Mouse (Mus musculus): ENCODE results near the gene Pex10. TPM values are rescaled to one million over a fixed set of nuclear protein-coding genes. Genes with fewer than 3 reads are reported as not detected.

Gene Pex10
- polyA plus RNA-seq, 1 experiment from 2014 or later, result 27.4 TPM

- H3K9me3 ChIP-seq (ENCODE audit: control insufficient read depth, low read length), result no peaks in the 10 kb centered on the region
- peaks cover 3% of the 10 kb centered on the region for H3K36me3 ChIP-seq (ENCODE audit: control insufficient read depth, insufficient read depth, low read length)
- H3K9ac ChIP-seq (ENCODE audit: low read length), result peak overlapping the region; percentile 91
- no peak; the same call in 1 of the 2 replicates for ATAC-seq (ENCODE audit: low read depth)
- peak overlapping the region; percentile 80 for H3K4me2 ChIP-seq (ENCODE audit: low read depth, low read length)
- H3K27me3 ChIP-seq (ENCODE audit: control insufficient read depth, insufficient read depth, low read depth, low read length), result no peaks in the 10 kb centered on the region
- peak overlapping the region; percentile 92 for H3K27ac ChIP-seq (ENCODE audit: low read length)
- 5% methylated on average over 31 of the region's 35 CpGs for WGBS
- peaks cover 26% of the 10 kb centered on the region for H3K4me1 ChIP-seq (replicated peaks; ENCODE audit: control insufficient read depth, insufficient read depth, low read length)
- H3K4me3 ChIP-seq (ENCODE audit: low read length), result peak overlapping the region; percentile 90
These were observed 18.6 kb downstream of the Pex10 start for GRCm38 (mm10) chr4:155085206-155086107.

GRCm38 (mm10) chr4:155086108-155087024 is 19.6 kb downstream of the Pex10 start, which contains the start of the genes Rer1 and Morn1:
Gene Rer1 (minus strand): TSS chr4:155086382.
Gene Morn1 (plus strand): TSS chr4:155086577.
- Histone ChIP-seq H3K4me2 (ENCODE audit: low read depth, low read length) (peak within 1 kb of the TSS; percentile 97), H3K27ac (ENCODE audit: low read length) (peak within 1 kb of the TSS; percentile 92), H3K9me3 (ENCODE audit: control insufficient read depth, low read length) (no peaks in the 10 kb centered on the region), H3K9ac (ENCODE audit: low read length) (peak within 1 kb of the TSS; percentile 91), H3K27me3 (ENCODE audit: control insufficient read depth, insufficient read depth, low read depth, low read length) (no peaks in the 10 kb centered on the region), H3K36me3 (ENCODE audit: control insufficient read depth, insufficient read depth, low read length) (no peaks in the 10 kb centered on the region; the same call in 1 of the 2 replicates), H3K4me3 (ENCODE audit: low read length) (peak within 1 kb of the TSS; percentile 90), H3K4me1 (replicated peaks; ENCODE audit: control insufficient read depth, insufficient read depth, low read length) (peaks cover 26% of the 10 kb centered on the region)
- peak; percentile 98 for ATAC-seq (ENCODE audit: low read depth)
- under 1% methylated on average over 74 of the region's 85 CpGs for WGBS

- Histone ChIP-seq H3K9me3 (ENCODE audit: control insufficient read depth, low read length) (no peaks in the 10 kb centered on the region), H3K36me3 (ENCODE audit: control insufficient read depth, insufficient read depth, low read length) (no peaks in the 10 kb centered on the region), H3K27ac (ENCODE audit: low read length) (no peak overlapping the region), H3K4me1 (replicated peaks; ENCODE audit: control insufficient read depth, insufficient read depth, low read length) (peaks cover 17% of the 10 kb centered on the region), H3K27me3 (ENCODE audit: control insufficient read depth, insufficient read depth, low read depth, low read length) (no peaks in the 10 kb centered on the region), H3K4me2 (ENCODE audit: low read depth, low read length) (no peak overlapping the region), H3K9ac (ENCODE audit: low read length) (no peak overlapping the region), H3K4me3 (ENCODE audit: low read length) (no peak overlapping the region)
- WGBS, result 86% methylated on average over 5 of the region's 5 CpGs
- no peak for ATAC-seq (ENCODE audit: low read depth)
These were observed 22.4 kb downstream of the Pex10 start for GRCm38 (mm10) chr4:155089241-155089640.

GRCm38 (mm10) chr4:155090147-155090546 is 23.3 kb downstream of the Pex10 start:
- ATAC-seq (ENCODE audit: low read depth), result no peak
- Histone ChIP-seq H3K27ac (ENCODE audit: low read length) (no peak overlapping the region), H3K4me3 (ENCODE audit: low read length) (no peak overlapping the region), H3K36me3 (ENCODE audit: control insufficient read depth, insufficient read depth, low read length) (no peaks in the 10 kb centered on the region), H3K9me3 (ENCODE audit: control insufficient read depth, low read length) (no peaks in the 10 kb centered on the region), H3K4me2 (ENCODE audit: low read depth, low read length) (no peak overlapping the region), H3K9ac (ENCODE audit: low read length) (no peak overlapping the region), H3K27me3 (ENCODE audit: control insufficient read depth, insufficient read depth, low read depth, low read length) (no peaks in the 10 kb centered on the region), H3K4me1 (replicated peaks; ENCODE audit: control insufficient read depth, insufficient read depth, low read length) (peaks cover 8% of the 10 kb centered on the region)
- 89% methylated on average over 4 of the region's 4 CpGs for WGBS

- Histone ChIP-seq H3K9me3 (ENCODE audit: control insufficient read depth, low read length) (no peaks in the 10 kb centered on the region), H3K27me3 (ENCODE audit: control insufficient read depth, insufficient read depth, low read depth, low read length) (no peaks in the 10 kb centered on the region), H3K4me3 (ENCODE audit: low read length) (no peak overlapping the region), H3K9ac (ENCODE audit: low read length) (no peak overlapping the region), H3K4me1 (replicated peaks; ENCODE audit: control insufficient read depth, insufficient read depth, low read length) (peaks cover 10% of the 10 kb centered on the region), H3K27ac (ENCODE audit: low read length) (no peak overlapping the region), H3K4me2 (ENCODE audit: low read depth, low read length) (no peak overlapping the region), H3K36me3 (ENCODE audit: control insufficient read depth, insufficient read depth, low read length) (no peaks in the 10 kb centered on the region)
- no peak for ATAC-seq (ENCODE audit: low read depth)
- WGBS, result 87% methylated on average over 13 of the region's 13 CpGs
These were observed 24.1 kb downstream of the Pex10 start for GRCm38 (mm10) chr4:155090688-155091449.

- WGBS, result 91% methylated on average over 19 of the region's 19 CpGs
- no peak overlapping the region for H3K4me3 ChIP-seq (ENCODE audit: low read length)
- no peaks in the 10 kb centered on the region for H3K27me3 ChIP-seq (ENCODE audit: control insufficient read depth, insufficient read depth, low read depth, low read length)
- no peaks in the 10 kb centered on the region for H3K36me3 ChIP-seq (ENCODE audit: control insufficient read depth, insufficient read depth, low read length)
- no peak overlapping the region for H3K27ac ChIP-seq (ENCODE audit: low read length)
- peaks cover 4% of the 10 kb centered on the region for H3K4me1 ChIP-seq (replicated peaks; ENCODE audit: control insufficient read depth, insufficient read depth, low read length)
- H3K4me2 ChIP-seq (ENCODE audit: low read depth, low read length), result no peak overlapping the region
- H3K9me3 ChIP-seq (ENCODE audit: control insufficient read depth, low read length), result no peaks in the 10 kb centered on the region
- no peak for ATAC-seq (ENCODE audit: low read depth)
- no peak overlapping the region for H3K9ac ChIP-seq (ENCODE audit: low read length)
These were observed 26.1 kb downstream of the Pex10 start for GRCm38 (mm10) chr4:155092718-155093430.

GRCm38 (mm10) chr4:155093431-155094149 is 26.8 kb downstream of the Pex10 start:
- H3K4me1 ChIP-seq (replicated peaks; ENCODE audit: control insufficient read depth, insufficient read depth, low read length), result peaks cover 4% of the 10 kb centered on the region
- no peaks in the 10 kb centered on the region for H3K27me3 ChIP-seq (ENCODE audit: control insufficient read depth, insufficient read depth, low read depth, low read length)
- H3K9ac ChIP-seq (ENCODE audit: low read length), result no peak overlapping the region
- no peak for ATAC-seq (ENCODE audit: low read depth)
- H3K9me3 ChIP-seq (ENCODE audit: control insufficient read depth, low read length), result no peaks in the 10 kb centered on the region
- 78% methylated on average over 7 of the region's 7 CpGs for WGBS
- no peak overlapping the region for H3K27ac ChIP-seq (ENCODE audit: low read length)
- no peaks in the 10 kb centered on the region for H3K36me3 ChIP-seq (ENCODE audit: control insufficient read depth, insufficient read depth, low read length)
- no peak overlapping the region for H3K4me3 ChIP-seq (ENCODE audit: low read length)
- H3K4me2 ChIP-seq (ENCODE audit: low read depth, low read length), result no peak overlapping the region

DNA sequence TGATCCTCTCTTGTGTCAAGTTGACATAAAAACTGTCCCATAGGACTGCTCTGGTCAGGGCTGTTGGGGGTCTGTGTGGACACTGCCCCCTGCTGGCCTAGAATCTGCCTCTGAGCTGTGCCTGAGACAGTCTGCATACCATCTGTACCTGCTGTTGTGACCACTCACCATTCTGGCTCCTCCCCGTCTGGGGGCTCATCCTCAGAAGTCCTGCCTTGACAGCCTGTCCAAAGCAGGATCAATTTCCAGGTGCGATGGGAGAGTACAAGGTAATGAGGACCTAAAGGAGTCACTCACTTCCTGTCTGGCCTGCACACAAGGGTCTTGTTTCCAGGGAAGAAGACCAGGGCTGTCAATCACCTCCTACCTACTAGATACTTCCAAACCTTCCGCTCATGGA is 27.7 kb downstream of the Pex10 start:
- no peaks in the 10 kb centered on the region for H3K9me3 ChIP-seq (ENCODE audit: control insufficient read depth, low read length)
- no peak overlapping the region for H3K27ac ChIP-seq (ENCODE audit: low read length)
- H3K36me3 ChIP-seq (ENCODE audit: control insufficient read depth, insufficient read depth, low read length), result no peaks in the 10 kb centered on the region
- no peak overlapping the region for H3K4me2 ChIP-seq (ENCODE audit: low read depth, low read length)
- no peak overlapping the region for H3K9ac ChIP-seq (ENCODE audit: low read length)
- H3K4me3 ChIP-seq (ENCODE audit: low read length), result no peak overlapping the region
- peaks cover 4% of the 10 kb centered on the region for H3K4me1 ChIP-seq (replicated peaks; ENCODE audit: control insufficient read depth, insufficient read depth, low read length)
- ATAC-seq (ENCODE audit: low read depth), result peak; percentile 49
- WGBS, result 49% methylated on average over 3 of the region's 3 CpGs
- H3K27me3 ChIP-seq (ENCODE audit: control insufficient read depth, insufficient read depth, low read depth, low read length), result no peaks in the 10 kb centered on the region
